Mouse (Mus musculus) heart, embryonic 12.5 days (tissue): Measurements from ENCODE around the gene Cpne5. TPM values are rescaled to one million over a fixed set of nuclear protein-coding genes. Genes with fewer than 3 reads are reported as not detected.

Experiments
- ATAC-seq: fragments of 200-750 bp; cut with Nextera tagmentation; 2 replicates; pipeline ENCODE4 v1.8.0; 2017; ENCODE audit warnings: moderate TSS enrichment, moderate library complexity; ENCODE audit not compliant: insufficient number of reproducible peaks, low FRiP score
- H3K27ac ChIP-seq: fragments of 300-500 bp; sonication (generic); 2 replicates; pipeline ENCODE4 v1.5.1; 2016; ENCODE audit warnings: mild to moderate bottlenecking, moderate library complexity; ENCODE audit not compliant: poor library complexity, severe bottlenecking
- H3K27me3 ChIP-seq: fragments of 300-500 bp; sonication (generic); replicated peaks from 2 replicates; pipeline ENCODE4 v1.6.1; 2016; ENCODE audit warnings: mild to moderate bottlenecking, moderate library complexity
- H3K36me3 ChIP-seq: fragments of 300-500 bp; sonication (generic); 2 replicates; pipeline ENCODE4 v1.6.1; 2016; ENCODE audit warnings: mild to moderate bottlenecking, moderate library complexity
- H3K4me1 ChIP-seq: fragments of 300-500 bp; sonication (generic); replicated peaks from 2 replicates; pipeline ENCODE4 v1.6.1; 2016; ENCODE audit warnings: mild to moderate bottlenecking
- H3K4me2 ChIP-seq: fragments of 300-500 bp; sonication (generic); 2 replicates; pipeline ENCODE4 v1.6.1; 2016; ENCODE audit warnings: mild to moderate bottlenecking, moderate library complexity
- H3K4me3 ChIP-seq: fragments of 300-500 bp; sonication (generic); 2 replicates; pipeline ENCODE4 v1.5.1; 2016; ENCODE audit warnings: mild to moderate bottlenecking
- H3K9ac ChIP-seq: fragments of 300-500 bp; sonication (generic); 2 replicates; pipeline ENCODE4 v1.6.1; 2016; ENCODE audit warnings: mild to moderate bottlenecking, moderate library complexity
- H3K9me3 ChIP-seq: fragments of 300-500 bp; sonication (generic); replicated peaks from 2 replicates; pipeline ENCODE4 v1.6.1; 2016; ENCODE audit warnings: mild to moderate bottlenecking, moderate library complexity
- WGBS: fragments of 180-500 bp; shearing (Covaris S2); methylation state at CpG from one replicate; pipeline ENCODE4 v1.1.7; 2016; 5-methylcytosine and 5-hydroxymethylcytosine counted together
- polyA plus RNA-seq: library from polyadenylated mRNA; unstranded; fragments of >200 nt; fragmentation: Nextera tagmentation; extraction: Ambion mirVana; gene quantifications from 2 replicates; pipeline ENCODE4 v1.2.1, GENCODE M21; 2016

Gene Cpne5
- polyA plus RNA-seq, 1 experiment from 2014 or later = 24.1 TPM

- H3K4me1 ChIP-seq = peaks cover 44% of the 10 kb centered on the region
- no peaks in the 10 kb centered on the region for H3K36me3 ChIP-seq
- WGBS = 48% methylated on average over 5 of the region's 5 CpGs
- H3K9me3 ChIP-seq = no peaks in the 10 kb centered on the region
- no peak overlapping the region for H3K4me3 ChIP-seq
- H3K4me2 ChIP-seq = no peak overlapping the region
- H3K27me3 ChIP-seq = no peaks in the 10 kb centered on the region
- peak overlapping the region; percentile 28; the same call in 1 of the 2 replicates for H3K9ac ChIP-seq
- no peak for ATAC-seq
- no peak overlapping the region for H3K27ac ChIP-seq
Observed at GRCm38 (mm10) chr17:29181751-29182150, 56.2 kb downstream of the Cpne5 start.

- ATAC-seq = no peak
- Histone ChIP-seq H3K27me3 (no peaks in the 10 kb centered on the region), H3K9ac (no peak overlapping the region), H3K4me3 (no peak overlapping the region), H3K4me2 (no peak overlapping the region), H3K36me3 (no peaks in the 10 kb centered on the region), H3K27ac (no peak overlapping the region), H3K4me1 (peaks cover 52% of the 10 kb centered on the region), H3K9me3 (no peaks in the 10 kb centered on the region)
- 44% methylated on average over 4 of the region's 4 CpGs for WGBS
Observed at GRCm38 (mm10) chr17:29180406-29181127, 57.4 kb downstream of the Cpne5 start.

- H3K36me3 ChIP-seq = no peaks in the 10 kb centered on the region
- H3K9me3 ChIP-seq = no peaks in the 10 kb centered on the region
- no peak overlapping the region for H3K4me3 ChIP-seq
- ATAC-seq = no peak
- H3K4me1 ChIP-seq = peaks cover 53% of the 10 kb centered on the region
- H3K4me2 ChIP-seq = no peak overlapping the region
- WGBS = 78% methylated on average over 6 of the region's 6 CpGs
- no peak overlapping the region for H3K9ac ChIP-seq
- no peaks in the 10 kb centered on the region for H3K27me3 ChIP-seq
- H3K27ac ChIP-seq = 0 out of 2 replicates have a peak overlapping the region, but pooled peaks have one; percentile 13
Observed at GRCm38 (mm10) chr17:29179917-29180316, 58.0 kb downstream of the Cpne5 start.

GRCm38 (mm10) chr17:29178503-29179059, 59.4 kb downstream of the Cpne5 start:
- Histone ChIP-seq H3K4me1 (peaks cover 53% of the 10 kb centered on the region), H3K9me3 (no peaks in the 10 kb centered on the region), H3K4me3 (no peak overlapping the region), H3K4me2 (no peak overlapping the region), H3K27me3 (no peaks in the 10 kb centered on the region), H3K27ac (peak overlapping the region; percentile 16; the same call in 1 of the 2 replicates), H3K36me3 (no peaks in the 10 kb centered on the region), H3K9ac (peak overlapping the region; percentile 47; the same call in 1 of the 2 replicates)
- no peak for ATAC-seq
- 67% methylated on average over 9 of the region's 9 CpGs for WGBS

GRCm38 (mm10) chr17:29176391-29177267, 61.3 kb downstream of the Cpne5 start:
- Histone ChIP-seq H3K4me2 (peak overlapping the region; percentile 18; the same call in 1 of the 2 replicates), H3K4me1 (peaks cover 54% of the 10 kb centered on the region), H3K9ac (no peak overlapping the region), H3K4me3 (no peak overlapping the region), H3K9me3 (no peaks in the 10 kb centered on the region), H3K27ac (peak overlapping the region; percentile 21; the same call in 1 of the 2 replicates), H3K36me3 (no peaks in the 10 kb centered on the region), H3K27me3 (no peaks in the 10 kb centered on the region)
- 21% methylated on average over 9 of the region's 9 CpGs for WGBS
- no peak for ATAC-seq

GRCm38 (mm10) chr17:29175693-29176092, 62.3 kb downstream of the Cpne5 start:
- H3K27ac ChIP-seq = no peak overlapping the region
- ATAC-seq = no peak
- no peak overlapping the region for H3K9ac ChIP-seq
- no peak overlapping the region for H3K4me3 ChIP-seq
- no peaks in the 10 kb centered on the region for H3K27me3 ChIP-seq
- peaks cover 53% of the 10 kb centered on the region for H3K4me1 ChIP-seq
- no peaks in the 10 kb centered on the region for H3K9me3 ChIP-seq
- whole genome bisulfite sequencing = 52% methylated on average over 3 of the region's 3 CpGs
- no peaks in the 10 kb centered on the region for H3K36me3 ChIP-seq
- no peak overlapping the region for H3K4me2 ChIP-seq

- Histone ChIP-seq H3K4me1 (peaks cover 35% of the 10 kb centered on the region), H3K4me2 (no peak overlapping the region), H3K4me3 (no peak overlapping the region), H3K9ac (no peak overlapping the region), H3K9me3 (no peaks in the 10 kb centered on the region), H3K27ac (no peak overlapping the region), H3K36me3 (no peaks in the 10 kb centered on the region), H3K27me3 (no peaks in the 10 kb centered on the region)
- no peak for ATAC-seq
- 66% methylated on average over 8 of the region's 8 CpGs for WGBS
Observed at GRCm38 (mm10) chr17:29173165-29173564, 64.8 kb downstream of the Cpne5 start.

- 33% methylated on average over 10 of the region's 10 CpGs for WGBS
- Histone ChIP-seq H3K4me2 (no peak overlapping the region), H3K27me3 (no peaks in the 10 kb centered on the region), H3K9me3 (no peaks in the 10 kb centered on the region), H3K27ac (no peak overlapping the region), H3K4me1 (peaks cover 34% of the 10 kb centered on the region), H3K36me3 (no peaks in the 10 kb centered on the region), H3K9ac (0 out of 2 replicates have a peak overlapping the region, but pooled peaks have one; percentile 4), H3K4me3 (no peak overlapping the region)
- no peak for ATAC-seq
Observed at GRCm38 (mm10) chr17:29172062-29172461, 65.9 kb downstream of the Cpne5 start.

- no peak overlapping the region for H3K27ac ChIP-seq
- H3K27me3 ChIP-seq = peaks cover 4% of the 10 kb centered on the region; the same call in 1 of the 2 replicates
- no peak overlapping the region for H3K9ac ChIP-seq
- no peaks in the 10 kb centered on the region for H3K36me3 ChIP-seq
- H3K9me3 ChIP-seq = no peaks in the 10 kb centered on the region
- WGBS = 17% methylated on average over 14 of the region's 14 CpGs
- peaks cover 28% of the 10 kb centered on the region for H3K4me1 ChIP-seq
- ATAC-seq = 0 out of 2 replicates have a peak, but pooled peaks have one; percentile 55
- no peak overlapping the region for H3K4me3 ChIP-seq
- H3K4me2 ChIP-seq = no peak overlapping the region
Observed at GRCm38 (mm10) chr17:29171001-29171772, 66.8 kb downstream of the Cpne5 start.

GRCm38 (mm10) chr17:29170431-29171000, 67.5 kb downstream of the Cpne5 start:
- H3K4me3 ChIP-seq = no peak overlapping the region
- H3K9ac ChIP-seq = no peak overlapping the region
- no peak overlapping the region for H3K27ac ChIP-seq
- H3K27me3 ChIP-seq = peaks cover 4% of the 10 kb centered on the region; the same call in 1 of the 2 replicates
- no peak for ATAC-seq
- H3K4me2 ChIP-seq = no peak overlapping the region
- peaks cover 28% of the 10 kb centered on the region for H3K4me1 ChIP-seq
- 74% methylated on average over 14 of the region's 14 CpGs for WGBS
- H3K36me3 ChIP-seq = no peaks in the 10 kb centered on the region
- H3K9me3 ChIP-seq = no peaks in the 10 kb centered on the region
